Mouse (Mus musculus): ENCODE data around the gene Birc5. TPM values are rescaled to one million over a fixed set of nuclear protein-coding genes. Genes with fewer than 3 reads are reported as not detected.
A peak's percentile ranks its signal among the peaks of the same experiment; 100 is the strongest.
"Not testable (repeated sequence)": the region's sequence is repeated elsewhere in the genome, so short reads cannot be mapped to it uniquely, and the experiment has no call there.

The Birc5 gene
- polyA plus RNA-seq, 1 experiment from 2014 or later = 296 TPM

GRCm38 (mm10) chr11:117829671-117830215 is 19.3 kb upstream of the Birc5 start:
- no peak overlapping the region for H3K4me2 ChIP-seq (replicated peaks; ENCODE audit: low read depth, low read length)
- no peak for DNase-seq (ENCODE audit: low spot score)
- no peaks in the 10 kb centered on the region for H3K36me3 ChIP-seq (ENCODE audit: control insufficient read depth, insufficient read depth, low read length)
- no peak overlapping the region for H3K4me3 ChIP-seq (ENCODE audit: low read depth, low read length)
- 70% methylated on average over 2 of the region's 2 CpGs for WGBS
- no peaks in the 10 kb centered on the region for H3K27me3 ChIP-seq (ENCODE audit: control insufficient read depth, insufficient read depth, low read length)
- peaks cover 6% of the 10 kb centered on the region for H3K4me1 ChIP-seq (replicated peaks; ENCODE audit: control insufficient read depth, insufficient read depth, low read length)
- H3K27ac ChIP-seq (ENCODE audit: low read depth, low read length) = no peak overlapping the region
- no peaks in the 10 kb centered on the region for H3K9me3 ChIP-seq (ENCODE audit: control insufficient read depth, low read length)
- no peak overlapping the region for H3K9ac ChIP-seq (ENCODE audit: low read depth, low read length)
- no peak for ATAC-seq (ENCODE audit: low FRiP score)

- Histone ChIP-seq H3K4me1 (replicated peaks; ENCODE audit: control insufficient read depth, insufficient read depth, low read length) (peaks cover 6% of the 10 kb centered on the region), H3K9me3 (ENCODE audit: control insufficient read depth, low read length) (no peaks in the 10 kb centered on the region), H3K4me2 (replicated peaks; ENCODE audit: low read depth, low read length) (no peak overlapping the region), H3K4me3 (ENCODE audit: low read depth, low read length) (no peak overlapping the region), H3K36me3 (ENCODE audit: control insufficient read depth, insufficient read depth, low read length) (no peaks in the 10 kb centered on the region), H3K9ac (ENCODE audit: low read depth, low read length) (no peak overlapping the region), H3K27ac (ENCODE audit: low read depth, low read length) (no peak overlapping the region), H3K27me3 (ENCODE audit: control insufficient read depth, insufficient read depth, low read length) (no peaks in the 10 kb centered on the region)
- DNase-seq (ENCODE audit: low spot score) (no peak), ATAC-seq (ENCODE audit: low FRiP score) (no peak)
- WGBS = 89% methylated on average over 9 of the region's 9 CpGs
These were observed 18.6 kb upstream of the Birc5 start for GRCm38 (mm10) chr11:117830401-117830800.

DNA sequence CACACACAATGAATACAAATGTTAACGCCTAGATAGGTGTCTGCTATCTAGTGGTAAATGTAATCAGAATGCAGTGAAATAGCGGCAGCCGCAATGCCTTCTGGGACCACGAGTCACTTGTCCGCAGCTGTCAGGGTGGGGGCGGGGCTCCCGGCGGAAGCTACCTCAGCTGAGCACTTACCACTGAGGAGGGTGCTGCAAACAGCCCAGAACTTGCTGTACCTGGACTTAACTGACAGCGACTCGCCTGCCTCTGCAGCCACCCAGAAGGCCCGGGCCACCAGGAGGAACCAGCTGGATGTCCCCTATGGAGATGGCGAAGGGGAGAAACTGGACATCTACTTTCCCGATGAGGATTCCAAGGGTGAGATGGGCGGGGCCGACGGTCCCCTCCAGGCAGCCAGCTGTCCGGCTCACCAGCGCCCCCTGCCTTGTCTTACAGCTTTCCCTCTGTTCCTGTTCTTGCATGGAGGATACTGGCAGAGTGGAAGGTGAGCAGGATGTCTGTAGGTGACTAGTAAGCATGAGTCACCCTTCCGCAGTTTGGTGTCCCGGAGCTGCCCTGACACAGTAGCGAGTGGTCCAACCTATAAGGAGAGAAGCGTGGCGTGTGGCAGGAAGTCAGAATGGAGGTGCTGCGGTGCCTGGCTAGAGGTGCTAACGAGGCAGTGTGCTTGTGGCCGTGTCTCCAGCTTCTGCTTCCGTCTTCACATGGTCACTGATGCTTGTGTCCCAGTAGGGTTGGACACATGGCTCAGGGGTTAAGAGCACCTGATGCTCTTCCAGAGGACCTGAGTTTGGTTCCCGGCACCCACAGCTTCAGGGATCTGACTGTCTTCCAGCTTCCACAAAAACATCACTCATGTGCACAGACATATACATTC is 16.7 kb upstream of the Birc5 start:
- H3K4me3 ChIP-seq (ENCODE audit: low read depth, low read length) = peak overlapping the region; percentile 25
- peak overlapping the region; percentile 50 for H3K4me2 ChIP-seq (replicated peaks; ENCODE audit: low read depth, low read length)
- peaks cover 6% of the 10 kb centered on the region; the same call in 1 of the 2 replicates for H3K4me1 ChIP-seq (replicated peaks; ENCODE audit: control insufficient read depth, insufficient read depth, low read length)
- ATAC-seq (ENCODE audit: low FRiP score) = peak; percentile 71
- H3K27me3 ChIP-seq (ENCODE audit: control insufficient read depth, insufficient read depth, low read length) = no peaks in the 10 kb centered on the region
- no peaks in the 10 kb centered on the region for H3K9me3 ChIP-seq (ENCODE audit: control insufficient read depth, low read length)
- 19% methylated on average over 25 of the region's 28 CpGs for WGBS
- no peak overlapping the region for H3K27ac ChIP-seq (ENCODE audit: low read depth, low read length)
- H3K9ac ChIP-seq (ENCODE audit: low read depth, low read length) = 0 out of 2 replicates have a peak overlapping the region, but pooled peaks have one; percentile 1
- no peaks in the 10 kb centered on the region for H3K36me3 ChIP-seq (ENCODE audit: control insufficient read depth, insufficient read depth, low read length)
- DNase-seq (ENCODE audit: low spot score) = peak; percentile 89

GRCm38 (mm10) chr11:117833509-117833908 is 15.5 kb upstream of the Birc5 start:
- H3K9me3 ChIP-seq (ENCODE audit: control insufficient read depth, low read length); ATAC-seq (ENCODE audit: low FRiP score); H3K27ac ChIP-seq (ENCODE audit: low read depth, low read length); H3K4me1 ChIP-seq (replicated peaks; ENCODE audit: control insufficient read depth, insufficient read depth, low read length); H3K36me3 ChIP-seq (ENCODE audit: control insufficient read depth, insufficient read depth, low read length); H3K9ac ChIP-seq (ENCODE audit: low read depth, low read length); H3K27me3 ChIP-seq (ENCODE audit: control insufficient read depth, insufficient read depth, low read length); H3K4me3 ChIP-seq (ENCODE audit: low read depth, low read length); H3K4me2 ChIP-seq (replicated peaks; ENCODE audit: low read depth, low read length); DNase-seq (ENCODE audit: low spot score): not testable (repeated sequence)
- whole genome bisulfite sequencing = 94% methylated on average over 4 of the region's 6 CpGs

DNA sequence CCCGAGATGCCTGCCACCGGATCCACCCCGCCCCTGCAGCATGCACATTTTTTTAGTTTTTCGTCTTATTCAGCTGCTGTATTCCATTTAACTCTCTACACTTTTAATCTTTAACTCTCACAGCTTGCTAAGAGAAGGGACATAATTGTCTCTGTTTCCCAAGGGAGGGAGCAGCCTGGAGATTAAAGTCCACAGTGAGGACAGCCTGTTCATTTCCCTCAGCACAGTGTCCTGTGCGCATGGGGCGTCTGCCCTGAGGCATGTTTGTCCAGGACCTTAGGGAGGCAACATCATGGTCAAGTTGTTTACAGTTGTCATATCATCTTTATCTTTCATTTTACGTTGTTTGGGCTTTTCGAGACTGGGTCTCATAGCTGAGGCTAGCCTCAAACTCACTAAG is 15.0 kb upstream of the Birc5 start:
- no peaks in the 10 kb centered on the region for H3K36me3 ChIP-seq (ENCODE audit: control insufficient read depth, insufficient read depth, low read length)
- 92% methylated on average over 8 of the region's 8 CpGs for WGBS
- H3K9me3 ChIP-seq (ENCODE audit: control insufficient read depth, low read length) = no peaks in the 10 kb centered on the region
- DNase-seq (ENCODE audit: low spot score) = no peak
- H3K27ac ChIP-seq (ENCODE audit: low read depth, low read length) = no peak overlapping the region
- no peak overlapping the region for H3K4me3 ChIP-seq (ENCODE audit: low read depth, low read length)
- peaks cover 6% of the 10 kb centered on the region; the same call in 1 of the 2 replicates for H3K4me1 ChIP-seq (replicated peaks; ENCODE audit: control insufficient read depth, insufficient read depth, low read length)
- ATAC-seq (ENCODE audit: low FRiP score) = no peak
- H3K4me2 ChIP-seq (replicated peaks; ENCODE audit: low read depth, low read length) = no peak overlapping the region
- no peaks in the 10 kb centered on the region for H3K27me3 ChIP-seq (ENCODE audit: control insufficient read depth, insufficient read depth, low read length)
- H3K9ac ChIP-seq (ENCODE audit: low read depth, low read length) = no peak overlapping the region

DNA sequence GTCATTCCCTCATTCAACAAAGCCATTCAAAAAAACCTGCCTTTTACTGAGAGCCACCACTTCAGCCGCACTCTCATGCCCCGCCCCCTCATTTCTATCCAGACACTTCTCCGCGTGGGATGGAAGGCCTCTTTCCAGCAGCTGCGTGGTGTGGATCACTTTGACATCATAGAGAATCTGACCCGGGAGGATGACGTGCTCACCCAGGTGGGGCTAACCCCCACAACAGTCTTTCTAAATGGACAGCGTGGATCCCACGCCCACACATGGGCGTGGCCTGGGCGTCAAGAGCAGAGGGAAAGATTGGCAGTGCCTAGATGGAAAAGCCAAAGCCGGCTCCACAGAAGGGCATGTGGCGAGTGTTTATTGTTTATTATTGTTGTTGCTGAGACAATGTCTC is 12.7 kb upstream of the Birc5 start:
- 25% methylated on average over 13 of the region's 13 CpGs for WGBS
- Histone ChIP-seq H3K9me3 (ENCODE audit: control insufficient read depth, low read length) (no peaks in the 10 kb centered on the region), H3K27me3 (ENCODE audit: control insufficient read depth, insufficient read depth, low read length) (no peaks in the 10 kb centered on the region), H3K4me3 (ENCODE audit: low read depth, low read length) (no peak overlapping the region), H3K4me2 (replicated peaks; ENCODE audit: low read depth, low read length) (peak overlapping the region; percentile 8; the same call in 1 of the 2 replicates), H3K36me3 (ENCODE audit: control insufficient read depth, insufficient read depth, low read length) (no peaks in the 10 kb centered on the region), H3K4me1 (replicated peaks; ENCODE audit: control insufficient read depth, insufficient read depth, low read length) (peaks cover 6% of the 10 kb centered on the region; the same call in 1 of the 2 replicates), H3K27ac (ENCODE audit: low read depth, low read length) (no peak overlapping the region), H3K9ac (ENCODE audit: low read depth, low read length) (no peak overlapping the region)
- ATAC-seq (ENCODE audit: low FRiP score) (no peak), DNase-seq (ENCODE audit: low spot score) (peak; percentile 38)

- WGBS = 79% methylated on average over 2 of the region's 2 CpGs
- Histone ChIP-seq H3K9me3 (ENCODE audit: control insufficient read depth, low read length) (no peaks in the 10 kb centered on the region), H3K9ac (ENCODE audit: low read depth, low read length) (no peak overlapping the region), H3K27me3 (ENCODE audit: control insufficient read depth, insufficient read depth, low read length) (no peaks in the 10 kb centered on the region), H3K4me3 (ENCODE audit: low read depth, low read length) (no peak overlapping the region), H3K36me3 (ENCODE audit: control insufficient read depth, insufficient read depth, low read length) (no peaks in the 10 kb centered on the region), H3K4me2 (replicated peaks; ENCODE audit: low read depth, low read length) (no peak overlapping the region), H3K4me1 (replicated peaks; ENCODE audit: control insufficient read depth, insufficient read depth, low read length) (no peaks in the 10 kb centered on the region), H3K27ac (ENCODE audit: low read depth, low read length) (no peak overlapping the region)
- no peak for ATAC-seq (ENCODE audit: low FRiP score)
- DNase-seq (ENCODE audit: low spot score) = no peak
These were observed 10.5 kb upstream of the Birc5 start for GRCm38 (mm10) chr11:117838572-117838971.

DNA sequence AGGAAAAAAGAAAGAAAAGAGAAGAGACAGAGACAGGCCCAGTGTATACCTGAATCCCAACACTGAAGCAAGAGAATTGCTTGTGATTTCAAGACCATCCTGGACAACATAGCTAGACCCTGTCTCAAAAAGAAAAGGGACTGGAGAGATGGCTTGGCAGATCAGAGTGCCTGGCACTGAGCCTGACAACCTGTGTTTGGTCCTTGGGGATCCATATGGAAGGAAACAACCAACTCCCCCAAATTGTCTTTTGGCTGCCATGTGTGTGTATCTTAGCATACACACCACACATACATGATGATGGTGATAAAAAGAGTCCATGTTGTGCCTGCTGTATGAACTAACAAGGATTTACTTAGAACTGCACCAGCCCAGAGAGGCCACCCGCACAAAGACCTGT is 10.0 kb upstream of the Birc5 start:
- H3K9ac ChIP-seq (ENCODE audit: low read depth, low read length) = no peak overlapping the region
- H3K4me1 ChIP-seq (replicated peaks; ENCODE audit: control insufficient read depth, insufficient read depth, low read length) = no peaks in the 10 kb centered on the region
- no peaks in the 10 kb centered on the region for H3K9me3 ChIP-seq (ENCODE audit: control insufficient read depth, low read length)
- H3K27ac ChIP-seq (ENCODE audit: low read depth, low read length) = no peak overlapping the region
- no peaks in the 10 kb centered on the region for H3K27me3 ChIP-seq (ENCODE audit: control insufficient read depth, insufficient read depth, low read length)
- no peak overlapping the region for H3K4me3 ChIP-seq (ENCODE audit: low read depth, low read length)
- 79% methylated on average over 1 of the region's 1 CpGs for WGBS
- H3K4me2 ChIP-seq (replicated peaks; ENCODE audit: low read depth, low read length) = no peak overlapping the region
- DNase-seq (ENCODE audit: low spot score) (no peak), ATAC-seq (ENCODE audit: low FRiP score) (no peak)
- H3K36me3 ChIP-seq (ENCODE audit: control insufficient read depth, insufficient read depth, low read length) = no peaks in the 10 kb centered on the region

DNA sequence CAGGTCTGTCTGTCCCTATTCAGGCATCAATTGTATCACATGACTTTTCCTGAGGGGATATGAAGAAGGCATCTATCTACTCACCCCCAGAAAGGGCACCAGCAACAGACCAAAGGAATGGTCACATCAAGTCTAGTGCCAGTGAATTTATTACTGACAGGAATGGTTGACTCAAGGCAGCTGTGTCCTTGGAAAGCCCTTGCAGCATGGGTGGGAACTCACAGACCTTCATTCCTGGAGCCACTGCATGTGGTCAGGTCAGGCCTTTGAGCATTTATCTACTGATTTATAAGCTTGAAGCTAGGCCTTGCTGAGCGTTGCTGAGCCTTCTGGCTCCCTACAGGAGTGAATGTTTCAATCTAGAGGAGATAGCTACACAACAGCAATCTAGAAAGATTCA is 8.1 kb upstream of the Birc5 start:
- 45% methylated on average over 1 of the region's 1 CpGs for WGBS
- Histone ChIP-seq H3K9me3 (ENCODE audit: control insufficient read depth, low read length) (no peaks in the 10 kb centered on the region), H3K36me3 (ENCODE audit: control insufficient read depth, insufficient read depth, low read length) (no peaks in the 10 kb centered on the region), H3K4me3 (ENCODE audit: low read depth, low read length) (no peak overlapping the region), H3K27ac (ENCODE audit: low read depth, low read length) (no peak overlapping the region), H3K9ac (ENCODE audit: low read depth, low read length) (no peak overlapping the region), H3K27me3 (ENCODE audit: control insufficient read depth, insufficient read depth, low read length) (no peaks in the 10 kb centered on the region), H3K4me1 (replicated peaks; ENCODE audit: control insufficient read depth, insufficient read depth, low read length) (no peaks in the 10 kb centered on the region), H3K4me2 (replicated peaks; ENCODE audit: low read depth, low read length) (no peak overlapping the region)
- DNase-seq (ENCODE audit: low spot score) (no peak), ATAC-seq (ENCODE audit: low FRiP score) (no peak)
